In the genomic region with DNA sequence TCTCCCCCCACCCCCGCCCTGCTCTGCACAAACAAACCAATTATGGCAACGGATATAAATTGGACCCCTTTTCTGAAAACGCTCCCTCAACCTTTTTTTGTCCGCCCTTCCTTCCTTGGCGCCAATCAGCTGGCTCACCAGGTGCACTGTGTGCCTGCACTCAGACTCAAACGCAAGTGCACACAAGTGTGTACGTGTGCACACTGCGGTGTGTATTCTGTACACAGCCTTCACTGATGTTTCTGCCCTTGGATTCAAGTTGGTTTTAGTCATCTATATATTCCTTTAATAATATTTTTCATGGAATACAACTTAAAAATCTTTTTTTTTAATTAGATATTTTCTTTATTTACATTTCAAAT, we compare ENCODE assay signal across 10 mouse cellular contexts.
A peak's percentile ranks its signal among the peaks of the same experiment; 100 is the strongest.
DNase-seq lines count a peak whose midpoint lies in the region; ATAC-seq and TF ChIP-seq lines count a peak whose summit lies in the region.
"Had no signal": no experiment of that assay in that cellular context is flagged by ENCODE, and none has a peak within 500 bp of the region (broad histone marks: within the 10 kb centered on the region; RNA-seq: fewer than 3 reads in every experiment).

No protein-coding gene starts in this region.

- peak overlapping the region; percentile 14; the same call in 1 of the 2 replicates for H3K4me2 ChIP-seq in stomach, embryonic 14.5 days (replicated peaks; ENCODE audit: low read depth, low read length)
- no peak overlapping the region for H3K4me2 ChIP-seq in stomach, postnatal 0 days (replicated peaks; ENCODE audit: low read depth)
- peak overlapping the region; percentile 30 for H3K4me2 ChIP-seq in hindbrain, embryonic 12.5 days (replicated peaks)
- H3K4me2 ChIP-seq in midbrain, embryonic 11.5 days, result peak overlapping the region; percentile 18; the same call in 1 of the 2 replicates

- H3K27me3 ChIP-seq in stomach, embryonic 14.5 days (ENCODE audit: control insufficient read depth, insufficient read depth, low read length), result no peaks in the 10 kb centered on the region
- H3K27me3 ChIP-seq in stomach, postnatal 0 days (ENCODE audit: control insufficient read depth, insufficient read depth, low read length), result no peaks in the 10 kb centered on the region
- peaks cover 10% of the 10 kb centered on the region for H3K27me3 ChIP-seq in hindbrain, embryonic 12.5 days
- no peaks in the 10 kb centered on the region; the same call in 1 of the 2 replicates for H3K27me3 ChIP-seq in midbrain, embryonic 11.5 days (ENCODE audit: control insufficient read depth, insufficient read depth, low read length)

- no peaks in the 10 kb centered on the region for H3K36me3 ChIP-seq in stomach, embryonic 14.5 days (ENCODE audit: control insufficient read depth, insufficient read depth, low read length)
- no peaks in the 10 kb centered on the region for H3K36me3 ChIP-seq in stomach, postnatal 0 days (ENCODE audit: control insufficient read depth, insufficient read depth, low read length)
- no peaks in the 10 kb centered on the region for H3K36me3 ChIP-seq in hindbrain, embryonic 12.5 days
- H3K36me3 ChIP-seq in midbrain, embryonic 11.5 days (ENCODE audit: control insufficient read depth, insufficient read depth, low read length), result no peaks in the 10 kb centered on the region

- no peak overlapping the region for H3K4me3 ChIP-seq in stomach, embryonic 14.5 days (ENCODE audit: low read depth, low read length)
- no peak overlapping the region for H3K4me3 ChIP-seq in stomach, postnatal 0 days (ENCODE audit: low read depth, low read length)
- H3K4me3 ChIP-seq in hindbrain, embryonic 12.5 days, result no peak overlapping the region
- H3K4me3 ChIP-seq in midbrain, embryonic 11.5 days (ENCODE audit: low read depth, low read length), result no peak overlapping the region

- ATAC-seq in stomach, embryonic 14.5 days (ENCODE audit: insufficient number of reproducible peaks, insufficient read depth, low FRiP score, low read depth), result no peak
- no peak for ATAC-seq in stomach, postnatal 0 days (ENCODE audit: low FRiP score, low TSS enrichment)
- peak; percentile 51; the same call in 1 of the 2 replicates for ATAC-seq in hindbrain, embryonic 12.5 days (ENCODE audit: low FRiP score)
- peak; percentile 56 for ATAC-seq in midbrain, embryonic 11.5 days (ENCODE audit: low FRiP score)

- H3K4me1 ChIP-seq in stomach, embryonic 14.5 days (ENCODE audit: control insufficient read depth, insufficient read depth, low read length), result 0 out of 2 replicates have a peak, but pooled peaks cover 6% of the 10 kb centered on the region
- no peaks in the 10 kb centered on the region for H3K4me1 ChIP-seq in stomach, postnatal 0 days (replicated peaks; ENCODE audit: control insufficient read depth, insufficient read depth)
- H3K4me1 ChIP-seq in hindbrain, embryonic 12.5 days, result peaks cover 22% of the 10 kb centered on the region
- H3K4me1 ChIP-seq in midbrain, embryonic 11.5 days (ENCODE audit: control insufficient read depth, insufficient read depth, low read length), result peaks cover 9% of the 10 kb centered on the region

- DNase-seq in stomach, postnatal 0 days (ENCODE audit: low spot score), result no peak
- DNase-seq in midbrain, embryonic 11.5 days (ENCODE audit: low spot score, missing footprints), result no peak
- no peak for DNase-seq in embryo, embryonic 10.5 days (ENCODE audit: low spot score)
- no peak for DNase-seq in adrenal gland, adult 8-10 months
- DNase-seq in yolk sac, embryonic 10.5 days (ENCODE audit: low spot score), result no peak
- no peak for DNase-seq in gastrocnemius, adult 18-20 months (ENCODE audit: low spot score)
- DNase-seq: lung, adult 2 months; thymus, postnatal 25 days had no signal

- 72% methylated on average over 8 of the region's 8 CpGs for WGBS in stomach, embryonic 14.5 days
- 75% methylated on average over 8 of the region's 8 CpGs for WGBS in stomach, postnatal 0 days
- WGBS in hindbrain, embryonic 12.5 days, result 65% methylated on average over 8 of the region's 8 CpGs
- WGBS in midbrain, embryonic 11.5 days, result 65% methylated on average over 8 of the region's 8 CpGs

- no peaks in the 10 kb centered on the region for H3K9me3 ChIP-seq in stomach, embryonic 14.5 days (ENCODE audit: control insufficient read depth, low read depth, low read length)
- no peaks in the 10 kb centered on the region for H3K9me3 ChIP-seq in stomach, postnatal 0 days (ENCODE audit: control insufficient read depth, low read length)
- no peaks in the 10 kb centered on the region for H3K9me3 ChIP-seq in hindbrain, embryonic 12.5 days (replicated peaks)
- H3K9me3 ChIP-seq in midbrain, embryonic 11.5 days (ENCODE audit: control insufficient read depth, low read length), result no peaks in the 10 kb centered on the region

- H3K9ac ChIP-seq in stomach, embryonic 14.5 days (replicated peaks; ENCODE audit: low read depth, low read length), result no peak overlapping the region
- no peak overlapping the region for H3K9ac ChIP-seq in stomach, postnatal 0 days (ENCODE audit: low read length)
- H3K9ac ChIP-seq in hindbrain, embryonic 12.5 days, result no peak overlapping the region
- no peak overlapping the region for H3K9ac ChIP-seq in midbrain, embryonic 11.5 days (ENCODE audit: low read length)

- no peak for TF ChIP-seq CTCF in stomach, postnatal 0 days (IDR thresholded peaks at IDR 0.05; ENCODE audit: low read depth)

- TF ChIP-seq EP300 in stomach, postnatal 0 days (optimal IDR thresholded peaks at IDR 0.05), result no peak

- H3K27ac ChIP-seq in stomach, embryonic 14.5 days (ENCODE audit: low read length), result no peak overlapping the region
- no peak overlapping the region for H3K27ac ChIP-seq in stomach, postnatal 0 days (replicated peaks)
- H3K27ac ChIP-seq in hindbrain, embryonic 12.5 days, result peak overlapping the region; percentile 42; the same call in 1 of the 2 replicates
- no peak overlapping the region for H3K27ac ChIP-seq in midbrain, embryonic 11.5 days (ENCODE audit: low read depth, low read length)

Comparison
In these comparisons a context has a peak if more than half of its experiments do, and no peak if none do; other contexts are left out.
1. ATAC-seq: peak in hindbrain, embryonic 12.5 days (single experiment) and midbrain, embryonic 11.5 days (single experiment); none in stomach, embryonic 14.5 days (single experiment) and stomach, postnatal 0 days (single experiment).